Mouse (Mus musculus) B cell, adult 62 days (primary cell): ENCODE measurements around the gene Acad9. TPM values are rescaled to one million over a fixed set of nuclear protein-coding genes. Genes with fewer than 3 reads are reported as not detected.

ENCODE experiments used
- total RNA-seq: library from RNA; stranded (reverse); gene quantifications from 4 replicates; pipeline ENCODE4 v1.2.4, GENCODE M21; 2023

Gene Acad9
- total RNA-seq: 43.2 to 61.1 TPM (median 47.1 TPM) in 4 replicates

GRCm38 (mm10) chr3:36065843-36066651, at the start of gene Acad9:
Gene Acad9, plus strand, starts transcription at chr3:36065979.

GRCm38 (mm10) chr3:36053447-36053846, 12.3 kb upstream of the Acad9 start, which contains the start of gene Ccdc144b:
Gene Ccdc144b, minus strand, starts transcription at chr3:36053547.

Other genes with a start within 250 kb of the Acad9 start
- gene Dcun1d1, start 128.5 kb upstream of the Acad9 start, total RNA-seq: 76.9 to 81.0 TPM (median 78.8 TPM) in 4 replicates
- gene Mccc1, start 65.3 kb upstream of the Acad9 start, total RNA-seq: 30.9 to 41.8 TPM (median 34.9 TPM) in 4 replicates
- not detected in 4 replicates for gene Ccdc144b, start 12.4 kb upstream of the Acad9 start, total RNA-seq
- gene D3Ertd254e, start 85.0 kb downstream of the Acad9 start, total RNA-seq: 3.1 to 10.7 TPM (median 3.7 TPM) in 4 replicates
- gene Qrfpr, start 156.3 kb downstream of the Acad9 start, total RNA-seq: not detected in 4 replicates